Mouse (Mus musculus) intestine, postnatal 0 days (tissue): ENCODE measurements at regions not wholly inside any gene's neighbourhood (a gene's known extent, or its start where the extent isn't known, plus 50 kb on each side); places are given as distances from the start of the nearest gene placed in this dataset.

ENCODE experiments used
- ATAC-seq: fragments of 200-750 bp; cut with Nextera tagmentation; 2 replicates; pipeline ENCODE4 v1.8.0; 2017; ENCODE audit warnings: mild to moderate bottlenecking, moderate TSS enrichment, moderate library complexity
- H3K27ac ChIP-seq: fragments of 300-500 bp; sonication (generic); 2 replicates; pipeline ENCODE4 v1.5.1; 2014; ENCODE audit warnings: mild to moderate bottlenecking, low read depth, low read length, moderate library complexity
- H3K27me3 ChIP-seq: fragments of 300-500 bp; sonication (generic); replicated peaks from 2 replicates; pipeline ENCODE4 v1.6.1; 2014; ENCODE audit warnings: low read length, mixed read lengths; ENCODE audit not compliant: control insufficient read depth, insufficient read depth
- H3K36me3 ChIP-seq: fragments of 300-500 bp; sonication (generic); 2 replicates; pipeline ENCODE4 v1.6.1; 2014; ENCODE audit warnings: mild to moderate bottlenecking, moderate library complexity; ENCODE audit not compliant: control insufficient read depth, insufficient read depth
- H3K4me1 ChIP-seq: fragments of 300-500 bp; sonication (generic); replicated peaks from 2 replicates; pipeline ENCODE4 v1.6.1; 2014; ENCODE audit warnings: antibody characterized with exemption, low read length, mixed read lengths; ENCODE audit not compliant: control insufficient read depth, insufficient read depth
- H3K4me2 ChIP-seq: fragments of 300-500 bp; sonication (generic); replicated peaks from 2 replicates; pipeline ENCODE4 v1.6.1; 2014; ENCODE audit warnings: low read depth, mild to moderate bottlenecking, moderate library complexity
- H3K4me3 ChIP-seq: fragments of 300-500 bp; sonication (generic); 2 replicates; pipeline ENCODE4 v1.5.1; 2014; ENCODE audit warnings: low read depth, low read length
- H3K9ac ChIP-seq: fragments of 300-500 bp; sonication (generic); 2 replicates; pipeline ENCODE4 v1.6.1; 2014; ENCODE audit warnings: mild to moderate bottlenecking, low read depth, low read length
- H3K9me3 ChIP-seq: fragments of 300-500 bp; sonication (generic); 2 replicates; pipeline ENCODE4 v1.6.1; 2016; ENCODE audit warnings: mixed run types; ENCODE audit not compliant: control insufficient read depth
- CTCF ChIP-seq: sonication (generic); IDR thresholded peaks from 2 replicates; pipeline ENCODE4 v1.5.1; 2016; ENCODE audit warnings: low read depth, mild to moderate bottlenecking, control low read depth, antibody characterized with exemption, moderate library complexity
- WGBS: fragments of 180-500 bp; shearing (Covaris S2); extraction: QIAGEN DNeasy Blood & Tissue Kit; methylation state at CpG from one replicate; pipeline ENCODE4 v1.1.7; 2014; 5-methylcytosine and 5-hydroxymethylcytosine counted together

GRCm38 (mm10) chr9:103869276-103869675 lies 107.6 kb upstream of the Tmem108 start:
- no peak overlapping the region for H3K4me3 ChIP-seq
- no peaks in the 10 kb centered on the region for H3K27me3 ChIP-seq
- ATAC-seq: no peak
- WGBS: 92% methylated on average over 2 of the region's 2 CpGs
- no peak overlapping the region for H3K9ac ChIP-seq
- no peak overlapping the region for H3K4me2 ChIP-seq
- H3K4me1 ChIP-seq: no peaks in the 10 kb centered on the region
- no peaks in the 10 kb centered on the region for H3K36me3 ChIP-seq
- no peak overlapping the region for H3K27ac ChIP-seq
- no peak for TF ChIP-seq CTCF
- H3K9me3 ChIP-seq: no peaks in the 10 kb centered on the region

GRCm38 (mm10) chr9:103872119-103872518 lies 110.5 kb upstream of the Tmem108 start:
- Histone ChIP-seq H3K27me3 (no peaks in the 10 kb centered on the region), H3K9me3 (no peaks in the 10 kb centered on the region), H3K27ac (no peak overlapping the region), H3K4me2 (no peak overlapping the region), H3K4me1 (no peaks in the 10 kb centered on the region), H3K36me3 (no peaks in the 10 kb centered on the region), H3K4me3 (no peak overlapping the region), H3K9ac (no peak overlapping the region)
- TF ChIP-seq CTCF: no peak
- 68% methylated on average over 1 of the region's 1 CpGs for WGBS
- ATAC-seq: no peak

- Histone ChIP-seq H3K27ac (no peak overlapping the region), H3K4me3 (no peak overlapping the region), H3K4me2 (no peak overlapping the region), H3K36me3 (no peaks in the 10 kb centered on the region), H3K9me3 (no peaks in the 10 kb centered on the region), H3K4me1 (no peaks in the 10 kb centered on the region), H3K27me3 (no peaks in the 10 kb centered on the region), H3K9ac (no peak overlapping the region)
- ATAC-seq: no peak
- WGBS: 80% methylated on average over 9 of the region's 9 CpGs
- TF ChIP-seq CTCF: no peak
These were observed 112.2 kb upstream of the Tmem108 start for GRCm38 (mm10) chr9:103873876-103874275.

GRCm38 (mm10) chr9:103877851-103878250 lies 116.2 kb upstream of the Tmem108 start:
- no peaks in the 10 kb centered on the region for H3K36me3 ChIP-seq
- no peak overlapping the region for H3K4me3 ChIP-seq
- H3K27ac ChIP-seq: no peak overlapping the region
- no peak for ATAC-seq
- H3K4me2 ChIP-seq: no peak overlapping the region
- H3K27me3 ChIP-seq: no peaks in the 10 kb centered on the region
- TF ChIP-seq CTCF: no peak
- no peak overlapping the region for H3K9ac ChIP-seq
- WGBS: 87% methylated on average over 2 of the region's 2 CpGs
- H3K4me1 ChIP-seq: no peaks in the 10 kb centered on the region
- no peaks in the 10 kb centered on the region for H3K9me3 ChIP-seq

- no peak for ATAC-seq
- TF ChIP-seq CTCF: no peak
- no peaks in the 10 kb centered on the region for H3K9me3 ChIP-seq
- WGBS: 52% methylated on average over 4 of the region's 4 CpGs
- H3K9ac ChIP-seq: no peak overlapping the region
- H3K27ac ChIP-seq: no peak overlapping the region
- H3K36me3 ChIP-seq: no peaks in the 10 kb centered on the region
- no peak overlapping the region for H3K4me2 ChIP-seq
- H3K4me1 ChIP-seq: no peaks in the 10 kb centered on the region
- H3K27me3 ChIP-seq: no peaks in the 10 kb centered on the region
- no peak overlapping the region for H3K4me3 ChIP-seq
These were observed 109.5 kb upstream of the Nphp3 start for GRCm38 (mm10) chr9:103892827-103893226.

GRCm38 (mm10) chr9:103894376-103894775 lies 108.0 kb upstream of the Nphp3 start:
- ATAC-seq: no peak
- Histone ChIP-seq H3K27me3 (no peaks in the 10 kb centered on the region), H3K9me3 (no peaks in the 10 kb centered on the region), H3K27ac (no peak overlapping the region), H3K4me1 (no peaks in the 10 kb centered on the region), H3K36me3 (no peaks in the 10 kb centered on the region), H3K4me3 (no peak overlapping the region), H3K9ac (no peak overlapping the region), H3K4me2 (no peak overlapping the region)
- WGBS: 91% methylated on average over 2 of the region's 2 CpGs
- TF ChIP-seq CTCF: no peak

GRCm38 (mm10) chr9:103899311-103899710 lies 103.0 kb upstream of the Nphp3 start:
- H3K4me2 ChIP-seq: no peak overlapping the region
- no peak for TF ChIP-seq CTCF
- 27% methylated on average over 2 of the region's 2 CpGs for WGBS
- H3K27ac ChIP-seq: no peak overlapping the region
- no peak overlapping the region for H3K9ac ChIP-seq
- no peak overlapping the region for H3K4me3 ChIP-seq
- H3K36me3 ChIP-seq: no peaks in the 10 kb centered on the region
- ATAC-seq: peak; percentile 60; the same call in 1 of the 2 replicates
- no peaks in the 10 kb centered on the region for H3K9me3 ChIP-seq
- H3K27me3 ChIP-seq: no peaks in the 10 kb centered on the region
- H3K4me1 ChIP-seq: no peaks in the 10 kb centered on the region
